In the genomic region with DNA sequence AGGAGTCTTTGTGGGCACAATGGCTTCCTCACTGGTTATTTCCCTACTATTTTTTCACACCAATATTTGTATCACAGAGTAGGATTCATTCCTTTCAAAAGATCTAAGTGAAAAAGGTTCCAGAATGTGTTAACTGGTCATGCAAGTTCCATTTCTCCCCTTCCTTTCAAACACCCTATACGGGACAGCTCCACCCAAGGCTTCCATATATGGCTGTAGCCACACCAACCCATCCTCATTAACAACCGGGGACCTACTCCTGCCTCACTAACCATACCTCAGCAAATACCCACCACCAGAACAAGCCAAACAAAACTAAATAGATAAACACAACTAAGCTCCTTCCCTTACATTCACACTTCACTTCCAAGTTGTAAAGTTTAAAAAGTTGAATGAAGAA, we compare ENCODE assay signal across 8 mouse cellular contexts. TPM values are rescaled to one million over a fixed set of nuclear protein-coding genes. Genes with fewer than 3 reads are reported as not detected.
DNase-seq lines count a peak whose midpoint lies in the region; ATAC-seq and TF ChIP-seq lines count a peak whose summit lies in the region.

No protein-coding gene starts in this region.

- intact Hi-C loops in left cerebral cortex, adult 2 months (cut with DNase I), result loop anchor here (5.0 to 10.0 kb wide), 3 partner anchors 121 to 356 kb away; partner anchors contain the start of genes Krcc1 and Rmnd5a
- intact Hi-C loops in left cerebral cortex, postnatal 36 days (cut with DNase I), result loop anchor here (5.0 kb wide), 2 partner anchors 139 to 171 kb away; partner anchors contain the start of gene Rnf103

- H3K4me2 ChIP-seq in embryonic facial prominence, embryonic 12.5 days (replicated peaks), result peak overlapping the region; percentile 80
- peak overlapping the region; percentile 80 for H3K4me2 ChIP-seq in intestine, embryonic 16.5 days (ENCODE audit: low read depth, low read length)
- peak overlapping the region; percentile 85 for H3K4me2 ChIP-seq in neural tube, embryonic 13.5 days

- DNase-seq in left cerebral cortex, adult 2 months (ENCODE audit: extremely low spot score in 1 of 2, low spot score in 2 of 2), result no peak
- no peak for DNase-seq in left cerebral cortex, postnatal 36 days (ENCODE audit: low spot score in 2 of 2)
- DNase-seq in frontal cortex, postnatal 10 days (ENCODE audit: low spot score in 2 of 2), result no peak
- DNase-seq in adrenal gland, postnatal 10 days, result no peak
- no peak for DNase-seq in kidney, postnatal 4 days

- no peak for ATAC-seq in embryonic facial prominence, embryonic 12.5 days (ENCODE audit: insufficient number of reproducible peaks, insufficient read depth, low FRiP score, low TSS enrichment)
- no peak for ATAC-seq in intestine, embryonic 16.5 days
- no peak for ATAC-seq in neural tube, embryonic 13.5 days (ENCODE audit: low read depth)

- 12% methylated on average over 2 of the region's 2 CpGs for WGBS in embryonic facial prominence, embryonic 12.5 days
- WGBS in intestine, embryonic 16.5 days, result 4% methylated on average over 2 of the region's 2 CpGs
- 7% methylated on average over 2 of the region's 2 CpGs for WGBS in neural tube, embryonic 13.5 days

- no peak overlapping the region for H3K9ac ChIP-seq in embryonic facial prominence, embryonic 12.5 days
- H3K9ac ChIP-seq in intestine, embryonic 16.5 days (ENCODE audit: low read depth, low read length), result no peak overlapping the region
- H3K9ac ChIP-seq in neural tube, embryonic 13.5 days, result peak overlapping the region; percentile 87

- H3K4me3 ChIP-seq in left cerebral cortex, adult 2 months, result peak overlapping the region; percentile 89
- H3K4me3 ChIP-seq in embryonic facial prominence, embryonic 12.5 days, result peak overlapping the region; percentile 78
- H3K4me3 ChIP-seq in intestine, embryonic 16.5 days (ENCODE audit: low read length), result peak overlapping the region; percentile 89
- H3K4me3 ChIP-seq in neural tube, embryonic 13.5 days, result peak overlapping the region; percentile 90

- peaks cover 18% of the 10 kb centered on the region for H3K36me3 ChIP-seq in embryonic facial prominence, embryonic 12.5 days
- no peaks in the 10 kb centered on the region for H3K36me3 ChIP-seq in intestine, embryonic 16.5 days (ENCODE audit: control insufficient read depth, insufficient read depth, low read length)
- H3K36me3 ChIP-seq in neural tube, embryonic 13.5 days, result peaks cover 23% of the 10 kb centered on the region

- no peak overlapping the region for H3K27ac ChIP-seq in left cerebral cortex, adult 2 months
- no peak overlapping the region for H3K27ac ChIP-seq in embryonic facial prominence, embryonic 12.5 days
- H3K27ac ChIP-seq in intestine, embryonic 16.5 days (ENCODE audit: low read length), result no peak overlapping the region
- H3K27ac ChIP-seq in neural tube, embryonic 13.5 days (replicated peaks), result no peak overlapping the region

- H3K4me1 ChIP-seq in embryonic facial prominence, embryonic 12.5 days, result peaks cover 23% of the 10 kb centered on the region
- peaks cover 8% of the 10 kb centered on the region for H3K4me1 ChIP-seq in intestine, embryonic 16.5 days (ENCODE audit: control insufficient read depth, insufficient read depth, low read length)
- peaks cover 32% of the 10 kb centered on the region for H3K4me1 ChIP-seq in neural tube, embryonic 13.5 days (replicated peaks)

- no peaks in the 10 kb centered on the region for H3K9me3 ChIP-seq in embryonic facial prominence, embryonic 12.5 days
- no peaks in the 10 kb centered on the region for H3K9me3 ChIP-seq in intestine, embryonic 16.5 days (ENCODE audit: control insufficient read depth, low read length)
- no peaks in the 10 kb centered on the region for H3K9me3 ChIP-seq in neural tube, embryonic 13.5 days

- no peak for TF ChIP-seq CTCF in left cerebral cortex, adult 2 months (IDR thresholded peaks at IDR 0.05)

- no peaks in the 10 kb centered on the region for H3K27me3 ChIP-seq in embryonic facial prominence, embryonic 12.5 days
- no peaks in the 10 kb centered on the region for H3K27me3 ChIP-seq in intestine, embryonic 16.5 days (replicated peaks; ENCODE audit: control insufficient read depth, insufficient read depth, low read length)
- no peaks in the 10 kb centered on the region for H3K27me3 ChIP-seq in neural tube, embryonic 13.5 days

RNA-seq across cellular contexts. Expression of gene Kdm3a, which starts 1.6 kb away (rescaled TPM):
- 10 to 100 TPM; 48.9 to 53.7 TPM for total RNA-seq in left cerebral cortex, adult 2 months (2021)
- total RNA-seq in left cerebral cortex, postnatal 36 days (2021), result 10 to 100 TPM; 37.7 to 60.2 TPM
- polyA plus RNA-seq in embryonic facial prominence, embryonic 12.5 days (2016; fragmentation: Nextera tagmentation; extraction: Ambion mirVana), result 62.3 and 67.8 TPM in 2 replicates
- polyA plus RNA-seq in intestine, embryonic 16.5 days (2015; fragmentation: Nextera tagmentation; extraction: Ambion mirVana), result 40.2 and 46.7 TPM in 2 replicates
- 49.6 and 51.7 TPM in 2 replicates for polyA plus RNA-seq in neural tube, embryonic 13.5 days (2015; fragmentation: Nextera tagmentation; extraction: Ambion mirVana)
- total RNA-seq in adrenal gland, postnatal 10 days (2021), result 10 to 100 TPM; 38.3 to 42.9 TPM
